Mouse (Mus musculus): ENCODE measurements at regions not wholly inside any gene's neighbourhood (a gene's known extent, or its start where the extent isn't known, plus 50 kb on each side); places are given as distances from the start of the nearest gene placed in this dataset.

- no peak for TF ChIP-seq CTCF (IDR thresholded peaks at IDR 0.05; ENCODE audit: low read depth, low read length)
- TF ChIP-seq POLR2A (IDR thresholded peaks at IDR 0.05; ENCODE audit: borderline replicate concordance, low read depth, low read length), result no peak
Observed at GRCm38 (mm10) chr2:137969156-137969555, 287.2 kb upstream of the Btbd3 start.
